Mouse (Mus musculus) frontal cortex, postnatal 10 days (tissue): Measurements from ENCODE around the gene Fam3c.
A peak's percentile ranks its signal among the peaks of the same experiment; 100 is the strongest.
"Not testable (repeated sequence)": the region's sequence is repeated elsewhere in the genome, so short reads cannot be mapped to it uniquely, and the experiment has no call there.

Source experiments
- DNase-seq, 2 experiments: peaks; one replicate each; pipeline ENCODE4 v3.0.0; 2022; ENCODE audit warnings: low spot score in 2 of 2, mixed read lengths in 1 of 2

Fam3c gene

DNA sequence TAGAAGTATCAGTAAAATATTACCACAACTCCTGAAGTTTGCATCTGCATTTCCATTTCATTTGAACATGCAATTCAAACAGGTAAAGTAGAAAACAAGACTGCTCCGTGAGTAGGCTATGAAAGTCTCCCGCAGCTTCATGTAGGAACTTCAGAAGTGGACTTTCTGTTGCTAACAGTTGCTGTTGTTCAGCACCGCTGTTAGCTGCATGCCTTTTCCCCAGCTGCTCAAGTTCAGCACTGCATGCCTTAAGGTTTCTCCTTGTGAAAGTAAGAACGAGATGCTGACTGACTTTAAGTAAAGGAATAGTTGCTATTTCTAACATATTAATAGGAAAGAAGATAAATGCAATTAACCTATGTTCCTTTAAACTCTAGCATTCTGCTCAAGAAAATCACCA, 64.0 kb downstream of the Fam3c start:
- DNase-seq = no peak

DNA sequence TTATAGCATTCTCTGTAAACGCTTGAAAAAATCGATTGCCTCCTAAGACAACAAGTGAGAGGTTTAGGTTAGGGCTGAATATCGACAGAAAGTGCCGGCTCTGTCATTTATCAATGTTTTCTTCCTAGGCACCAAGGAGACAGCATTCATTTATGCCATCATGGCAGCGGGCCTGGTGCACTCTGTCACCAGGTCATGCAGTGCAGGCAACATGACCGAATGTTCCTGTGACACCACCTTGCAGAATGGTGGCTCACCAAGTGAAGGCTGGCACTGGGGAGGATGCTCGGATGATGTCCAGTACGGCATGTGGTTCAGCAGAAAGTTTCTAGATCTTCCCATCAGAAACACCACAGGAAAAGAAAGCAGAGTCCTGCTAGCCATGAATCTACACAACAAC, 65.3 kb downstream of the Fam3c start:
- no peak for DNase-seq

DNA sequence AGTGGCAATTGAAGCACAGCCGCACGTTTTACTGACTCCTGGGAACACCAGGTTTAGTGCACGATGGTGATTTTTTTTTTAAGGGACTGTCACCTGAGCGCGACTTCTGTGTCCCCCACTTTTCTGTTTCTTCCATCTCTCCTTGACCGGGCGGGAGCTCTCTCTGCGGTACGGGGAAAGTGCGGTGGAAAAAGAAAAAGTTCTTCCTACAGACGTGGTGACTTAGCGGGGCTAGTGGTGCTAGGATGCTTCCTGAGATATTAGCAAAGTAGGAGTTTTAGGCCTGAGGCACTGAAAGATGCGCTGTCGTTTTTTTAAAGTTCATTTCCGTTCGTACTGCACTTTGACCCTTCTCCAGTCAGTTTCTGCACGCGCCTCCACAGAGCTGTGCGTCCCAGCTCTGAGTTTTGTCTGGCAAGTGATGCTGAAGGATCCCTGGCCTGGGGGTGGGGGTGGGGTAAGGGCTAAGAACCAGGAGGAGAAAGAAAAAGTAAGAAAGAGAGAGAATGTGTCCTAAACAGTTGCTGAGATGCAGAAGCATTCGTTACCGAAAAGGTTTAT, 66.5 kb downstream of the Fam3c start:
- DNase-seq = no peak

DNA sequence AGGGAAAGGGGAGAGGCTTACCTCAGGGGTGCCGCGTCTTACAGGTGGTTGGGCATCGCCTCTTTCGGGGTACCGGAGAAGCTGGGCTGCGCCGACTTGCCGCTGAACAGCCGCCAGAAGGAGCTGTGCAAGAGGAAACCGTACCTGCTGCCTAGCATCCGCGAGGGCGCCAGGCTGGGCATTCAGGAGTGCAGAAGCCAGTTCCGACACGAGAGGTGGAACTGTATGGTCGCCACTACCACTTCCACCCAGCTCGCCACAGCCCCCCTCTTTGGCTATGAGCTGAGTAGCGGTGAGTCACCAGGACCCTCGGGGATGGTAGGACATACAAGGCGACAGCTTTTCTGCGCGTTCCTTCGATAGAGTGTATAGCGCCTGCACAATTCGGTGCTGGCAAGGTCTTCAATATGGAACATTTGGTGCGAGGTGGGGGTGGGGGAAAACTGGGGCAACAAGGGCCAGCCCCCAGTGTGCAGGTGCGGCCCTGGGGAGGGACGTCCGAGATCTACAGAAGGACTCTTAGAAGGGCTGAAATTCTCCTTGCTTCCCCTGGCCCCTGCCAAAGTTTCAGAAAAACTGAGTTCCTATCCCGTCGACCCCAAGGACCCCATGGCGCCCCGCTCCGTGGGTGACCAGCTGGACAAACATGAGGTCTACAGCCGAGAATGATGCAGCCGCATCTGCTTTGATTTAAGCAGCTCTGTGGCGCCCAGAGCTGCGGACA, 67.1 kb downstream of the Fam3c start:
- peak in 1 of 2 experiments; percentile 20 for DNase-seq

DNA sequence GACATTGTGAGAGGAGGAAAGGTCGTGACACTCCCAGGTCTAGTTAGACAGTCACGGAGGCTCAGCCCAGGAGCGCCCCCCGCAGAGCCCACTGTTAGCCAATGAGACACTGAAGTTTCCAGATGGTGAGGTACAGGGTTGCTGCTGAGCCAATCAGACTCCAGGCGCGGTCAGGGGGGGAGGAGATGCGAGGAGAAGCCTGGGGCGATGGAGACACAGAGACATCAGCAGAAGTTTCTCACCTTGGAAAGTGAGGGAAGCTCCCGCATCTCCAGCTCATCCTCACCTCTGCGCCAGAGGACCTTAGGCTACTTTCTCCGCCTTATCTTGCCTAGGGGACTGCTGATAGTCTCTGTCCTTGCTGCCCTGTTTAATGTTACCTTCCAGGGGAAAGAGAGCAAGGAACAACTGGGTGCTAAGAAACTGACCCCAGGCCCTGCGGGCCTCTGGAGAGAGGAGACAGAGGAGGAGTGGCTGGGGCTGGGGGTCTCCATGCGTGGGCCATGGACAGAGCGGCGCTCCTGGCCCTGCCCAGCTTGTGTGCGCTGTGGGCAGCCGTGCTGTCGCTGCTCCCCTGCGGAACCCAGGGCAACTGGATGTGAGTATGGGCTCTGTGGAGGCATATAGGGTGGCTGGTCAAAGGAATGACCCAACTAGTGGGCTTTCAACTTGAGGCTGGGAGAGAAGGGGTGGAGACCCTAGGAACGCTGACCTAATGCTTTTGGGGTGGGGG, 67.9 kb downstream of the Fam3c start, which contains the start of gene Wnt16:
Gene Wnt16, plus strand, starts transcription at position 224 of the 733 bp plus-strand sequence.
- DNase-seq = peak in 1 of 2 experiments; percentile 25

DNA sequence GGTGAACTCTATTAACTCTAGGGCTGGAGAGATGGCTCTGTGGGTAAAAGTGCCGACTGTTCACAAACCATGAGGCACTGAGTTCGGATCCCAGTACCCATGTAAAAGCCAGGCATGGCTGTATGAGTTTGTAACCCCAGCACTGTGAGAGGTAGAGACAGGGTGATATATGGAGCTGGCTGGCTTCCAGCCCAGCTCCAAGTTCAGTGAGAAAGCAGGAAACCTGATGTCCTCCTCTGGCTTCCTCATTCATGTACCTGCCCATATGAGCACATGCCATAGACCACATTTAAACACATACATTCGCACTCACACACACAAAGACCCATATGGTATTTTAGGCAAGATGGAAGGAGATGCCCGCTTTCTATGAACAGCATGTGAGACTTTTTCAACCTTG, 73.6 kb downstream of the Fam3c start:
- DNase-seq = no peak

DNA sequence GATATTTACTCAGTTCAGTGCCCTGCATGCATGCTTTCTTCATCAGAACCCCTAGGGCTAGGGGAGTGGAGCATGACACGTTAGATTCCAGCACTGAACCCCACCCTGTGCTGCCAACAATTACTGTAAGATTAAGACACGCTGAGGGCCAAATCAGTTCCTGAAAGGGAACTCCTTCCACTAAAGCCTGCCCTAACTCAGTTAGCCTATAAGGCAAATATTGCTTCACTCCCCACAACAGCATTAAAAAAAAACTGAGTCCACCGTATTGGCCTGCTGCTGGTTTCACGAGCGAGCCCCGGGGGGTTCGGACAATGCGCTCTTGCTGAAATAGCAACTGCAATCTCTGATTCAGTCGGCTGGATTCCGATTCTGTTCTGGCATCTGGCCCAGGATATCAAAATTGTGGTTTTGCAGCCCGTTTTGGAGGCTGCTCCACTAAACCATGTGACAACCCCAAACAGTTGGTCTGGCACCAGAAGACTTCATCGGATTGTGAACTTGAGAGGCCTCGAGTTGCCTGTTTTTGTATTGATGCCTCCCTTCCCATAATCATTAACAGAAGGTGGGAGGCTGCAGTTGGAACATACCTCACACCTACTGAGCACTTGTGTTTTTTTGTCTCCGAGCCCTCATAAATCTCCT, 75.7 kb downstream of the Fam3c start:
- DNase-seq = peak in 1 of 2 experiments; percentile 20

DNA sequence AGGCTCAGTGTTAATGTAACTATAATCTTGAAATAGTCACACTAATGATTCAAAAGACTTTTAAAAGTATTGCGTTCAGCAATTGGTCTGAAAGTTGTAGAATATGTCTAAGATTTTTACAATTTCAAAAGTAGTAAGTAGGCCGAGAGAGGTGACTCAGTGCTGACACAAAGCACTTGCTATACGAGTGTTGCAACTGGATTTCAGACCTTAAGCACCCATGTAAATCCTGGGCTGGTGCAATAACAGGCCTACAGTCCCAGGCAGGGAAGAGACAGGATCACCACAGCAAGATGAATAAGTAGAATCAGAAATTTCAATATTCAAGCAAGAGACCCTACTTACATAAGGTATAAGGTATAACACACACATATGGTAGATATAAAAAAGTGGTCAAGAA, 78.1 kb downstream of the Fam3c start:
- DNase-seq = no peak

DNA sequence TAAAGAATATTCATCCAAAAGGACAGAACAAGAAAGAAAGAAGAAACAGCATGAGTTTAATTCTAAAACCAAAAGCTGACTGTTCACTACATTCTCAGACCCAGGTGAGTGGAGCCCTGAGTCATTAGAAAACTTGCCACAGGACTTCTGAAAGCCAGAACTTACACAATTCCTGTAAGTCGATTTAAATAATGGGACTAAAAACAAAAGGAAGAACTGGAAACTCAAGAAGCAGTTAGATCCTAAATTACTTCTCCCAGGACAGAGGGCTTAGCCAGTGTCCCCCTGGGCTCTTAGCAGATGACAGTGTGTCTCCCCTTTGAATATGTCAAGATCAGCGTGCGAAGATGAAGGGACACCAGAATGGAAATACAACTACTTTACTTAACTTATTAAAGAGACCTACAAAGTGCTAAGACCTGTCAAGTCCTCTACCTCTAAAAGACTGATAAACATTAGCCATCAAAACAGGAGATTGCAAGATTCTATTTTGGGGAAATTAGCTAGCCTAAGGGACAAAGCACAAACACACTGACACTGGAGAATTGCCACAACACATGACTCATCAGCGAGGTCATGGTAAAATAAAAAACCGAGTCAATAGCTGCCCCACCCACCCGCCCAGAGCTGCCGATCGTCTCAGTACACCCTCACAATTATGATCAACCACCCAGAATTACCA, 86.1 kb downstream of the Fam3c start:
- DNase-seq = no peak

DNA sequence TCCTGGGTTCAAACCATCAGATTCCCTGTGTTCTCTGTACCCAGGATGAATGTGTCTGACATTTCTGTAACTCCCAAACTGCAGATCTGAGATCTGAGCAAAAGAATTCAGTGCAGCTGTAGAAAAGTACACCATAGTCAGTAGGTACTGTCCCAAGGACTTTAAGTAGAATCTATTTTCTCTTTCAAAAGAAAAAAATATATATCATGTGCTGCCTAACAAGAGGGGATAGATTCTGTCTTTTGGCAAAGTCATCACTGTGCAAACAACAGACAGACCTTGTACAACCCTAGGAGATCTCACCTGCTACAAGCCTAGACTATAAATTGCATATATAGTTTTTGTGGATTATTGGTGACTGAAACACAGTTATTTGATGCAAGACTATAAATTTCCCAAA, 87.4 kb downstream of the Fam3c start:
- DNase-seq = no peak

DNA sequence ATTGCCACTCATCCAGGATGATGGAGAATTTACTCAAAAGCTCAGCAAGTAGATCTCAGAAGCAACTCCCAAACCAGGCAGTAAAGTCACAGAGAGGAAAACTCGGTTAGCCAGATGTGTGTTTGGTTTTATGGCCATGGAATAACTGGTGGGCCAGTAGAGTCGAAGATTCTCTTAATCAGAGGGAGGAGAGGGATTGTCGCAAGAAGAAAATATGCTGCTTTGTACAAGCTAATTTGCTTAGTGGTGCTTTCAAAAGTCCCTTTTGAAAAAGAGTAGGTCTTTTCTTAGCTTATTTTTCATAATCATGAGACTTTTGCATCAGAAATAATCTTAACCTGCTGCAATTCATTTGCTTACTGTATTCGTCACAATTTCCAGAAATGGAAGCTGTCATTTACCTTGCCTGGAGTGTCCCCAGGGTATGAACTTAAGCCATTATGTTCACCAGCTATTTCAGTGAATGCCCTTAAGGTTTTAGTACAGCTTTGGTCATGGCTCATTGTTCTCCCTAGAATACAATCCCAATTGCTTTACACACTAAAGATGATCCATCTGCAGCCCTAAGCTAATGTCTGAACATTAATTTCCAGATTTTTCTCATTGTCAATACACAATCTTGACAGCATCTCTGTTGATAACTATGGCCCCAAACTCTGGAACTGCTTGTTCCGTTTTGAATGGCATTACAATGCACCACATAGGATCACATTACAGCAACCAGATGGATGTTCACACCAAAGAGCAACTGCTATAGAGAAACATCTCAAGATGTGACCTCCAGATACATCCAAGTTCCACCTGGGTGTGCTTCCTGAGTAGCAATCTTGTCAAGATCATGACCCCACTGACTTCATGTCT, 88.0 kb downstream of the Fam3c start:
- DNase-seq = no peak

DNA sequence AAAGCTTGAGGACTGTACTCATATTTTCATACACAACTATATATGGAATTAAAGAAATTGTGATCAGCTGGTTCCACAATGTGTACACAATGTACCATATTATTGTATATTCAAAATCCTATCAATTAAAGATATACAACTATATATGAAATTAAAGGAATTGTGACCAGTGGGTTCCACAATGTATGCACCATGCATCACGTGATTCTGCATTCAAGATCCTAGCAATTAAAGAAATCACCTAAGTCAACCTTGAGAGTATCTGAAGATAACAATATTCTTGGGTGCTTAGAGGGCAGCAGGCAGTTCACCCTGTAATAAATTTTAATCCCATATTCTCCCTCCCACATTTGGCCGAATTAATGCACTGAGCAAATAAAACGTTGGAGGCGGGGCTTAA, 90.0 kb downstream of the Fam3c start:
- no peak for DNase-seq

DNA sequence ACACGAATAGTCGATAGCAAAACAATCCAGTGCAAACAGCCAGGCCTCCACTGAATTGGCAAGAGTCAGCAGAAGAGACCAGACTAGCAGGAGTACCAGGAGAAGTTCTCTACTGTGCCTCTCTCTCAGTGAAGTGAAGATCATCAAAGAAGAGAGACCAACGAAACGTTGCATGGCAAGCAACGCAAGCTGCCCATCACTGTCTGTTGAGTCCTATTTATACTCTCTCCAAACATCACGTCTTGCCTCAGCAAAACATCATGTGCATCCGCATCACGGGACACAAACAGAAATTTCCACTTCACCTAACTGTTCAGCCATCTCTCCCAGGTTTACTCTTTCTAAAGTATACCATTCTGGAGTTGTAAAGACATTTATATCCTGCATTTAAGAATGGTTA, 91.9 kb downstream of the Fam3c start:
- DNase-seq = not testable (repeated sequence)

DNA sequence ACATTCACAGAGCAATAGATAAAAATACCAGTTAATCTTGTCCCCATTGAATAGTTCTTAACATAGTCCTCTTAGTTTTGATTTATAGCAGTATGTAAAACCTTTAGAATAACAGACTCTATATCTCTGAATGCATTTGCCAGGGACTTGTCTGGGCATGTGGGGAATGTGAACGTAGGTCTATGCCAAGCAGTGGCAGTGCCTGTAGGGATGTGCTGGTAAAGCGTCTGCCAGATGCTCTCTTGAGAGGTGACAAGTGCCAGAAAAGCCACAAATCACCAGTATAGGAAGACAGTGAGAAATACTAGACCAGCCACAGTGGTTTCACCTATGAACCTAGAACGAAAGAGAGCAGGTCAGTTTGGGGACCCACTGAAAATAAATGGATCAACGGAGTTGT, 93.5 kb downstream of the Fam3c start:
- DNase-seq = no peak

DNA sequence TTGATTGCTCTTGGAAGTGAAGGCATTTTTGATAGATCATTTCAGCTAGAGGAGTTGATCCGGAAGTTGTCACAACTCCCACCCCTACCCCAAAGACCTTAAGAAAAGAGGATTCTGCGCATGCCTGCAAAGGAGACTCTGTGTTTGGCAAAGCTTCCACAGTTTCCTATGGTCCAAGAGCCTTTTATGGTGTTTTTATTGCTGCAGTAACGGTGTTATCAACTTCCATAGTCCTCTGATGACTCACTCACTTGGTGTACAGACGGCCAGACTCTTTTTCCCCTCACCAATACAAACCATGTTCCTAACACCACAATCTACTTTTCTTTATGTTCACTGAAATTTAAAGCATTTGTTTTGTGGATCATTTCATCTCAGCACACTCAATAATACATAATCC, 97.3 kb downstream of the Fam3c start:
- DNase-seq = no peak
